Mouse (Mus musculus): ENCODE measurements around the gene 2210016F16Rik.
"Not testable (repeated sequence)": the region's sequence is repeated elsewhere in the genome, so short reads cannot be mapped to it uniquely, and the experiment has no call there.

- not testable (repeated sequence) for TF ChIP-seq CTCF (conservative IDR thresholded peaks at IDR 0.05 in 1 of 2, IDR thresholded peaks at IDR 0.05 in 1 of 2; ENCODE audit: low read depth in 2 of 2, low read length in 2 of 2); MEF2A (IDR thresholded peaks at IDR 0.05; ENCODE audit: borderline replicate concordance, low read depth, low read length); JUN (IDR thresholded peaks at IDR 0.05; ENCODE audit: insufficient read depth, low read depth, low read length); CHD2 (IDR thresholded peaks at IDR 0.05; ENCODE audit: low read length); ELF1 (IDR thresholded peaks at IDR 0.05; ENCODE audit: low read depth, low read length); MAX (IDR thresholded peaks at IDR 0.05; ENCODE audit: low read length); USF1 (IDR thresholded peaks at IDR 0.05; ENCODE audit: low read depth, low read length); EP300 (IDR thresholded peaks at IDR 0.05; ENCODE audit: low read length); KAT2A (IDR thresholded peaks at IDR 0.05; ENCODE audit: insufficient replicate concordance, low read length); POLR2A (IDR thresholded peaks at IDR 0.05; ENCODE audit: low read depth, low read length); UBTF (IDR thresholded peaks at IDR 0.05; ENCODE audit: low read depth, low read length); GABPA (IDR thresholded peaks at IDR 0.05; ENCODE audit: insufficient replicate concordance, low read depth, low read length)
Measured at GRCm38 (mm10) chr13:58403243-58403642, 18.2 kb upstream of the 2210016F16Rik start, which contains the start of gene Hnrnpk.
